Mouse (Mus musculus): ENCODE results near the gene Mup4. TPM values are rescaled to one million over a fixed set of nuclear protein-coding genes. Genes with fewer than 3 reads are reported as not detected.
A peak's percentile ranks its signal among the peaks of the same experiment; 100 is the strongest.
"Not testable (repeated sequence)": the region's sequence is repeated elsewhere in the genome, so short reads cannot be mapped to it uniquely, and the experiment has no call there.

Gene Mup4
- polyA plus RNA-seq (2012; rRNA removed) = not detected in 2 replicates

DNA sequence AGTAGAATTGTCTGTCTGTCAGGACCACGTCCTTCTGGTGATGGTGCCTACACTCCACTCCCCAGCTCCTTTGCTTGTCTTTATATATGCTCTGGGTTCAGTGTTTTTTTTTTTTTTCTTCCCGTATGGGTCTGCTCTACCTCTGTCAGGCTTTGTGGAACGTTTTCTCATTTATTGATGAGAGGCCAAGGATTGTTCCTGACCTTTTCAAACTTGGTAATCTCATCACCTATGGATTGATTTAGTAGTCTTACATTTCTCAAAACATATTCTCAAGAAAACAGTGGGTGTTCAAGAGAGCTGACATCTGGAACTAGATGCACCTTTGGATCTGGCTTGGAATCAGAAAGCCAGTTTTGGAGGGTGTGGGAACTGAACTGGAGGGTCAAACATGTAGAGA, at the start of gene Mup4:
Mup4 (minus strand) TSS at position 101 of the 400 bp plus-strand sequence.
- WGBS = 79% methylated on average over 3 of the region's 3 CpGs
- DNase-seq (ENCODE audit: low read depth, low spot score) = no peak

DNA sequence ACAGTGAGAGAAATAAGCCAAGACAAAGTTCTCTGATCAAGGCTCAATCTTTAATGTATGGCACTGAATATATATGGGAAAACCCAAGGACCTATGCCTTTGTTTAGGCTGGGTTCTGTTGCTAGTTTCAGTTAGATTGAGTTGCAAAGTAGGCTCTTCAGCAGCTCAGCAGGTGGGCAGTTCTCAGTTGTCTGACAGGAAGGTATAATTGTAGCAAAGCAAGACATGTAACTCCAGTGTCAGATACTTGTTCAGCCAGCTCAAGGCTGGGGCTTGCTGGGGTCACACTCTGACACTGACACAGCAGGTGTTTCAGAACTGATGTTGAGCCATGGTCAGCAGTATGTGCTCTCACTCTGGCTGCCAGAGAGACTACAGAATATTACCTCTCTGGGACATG, 37.4 kb upstream of the Mup4 start:
- not testable (repeated sequence) for DNase-seq (ENCODE audit: low read depth, low spot score)

DNA sequence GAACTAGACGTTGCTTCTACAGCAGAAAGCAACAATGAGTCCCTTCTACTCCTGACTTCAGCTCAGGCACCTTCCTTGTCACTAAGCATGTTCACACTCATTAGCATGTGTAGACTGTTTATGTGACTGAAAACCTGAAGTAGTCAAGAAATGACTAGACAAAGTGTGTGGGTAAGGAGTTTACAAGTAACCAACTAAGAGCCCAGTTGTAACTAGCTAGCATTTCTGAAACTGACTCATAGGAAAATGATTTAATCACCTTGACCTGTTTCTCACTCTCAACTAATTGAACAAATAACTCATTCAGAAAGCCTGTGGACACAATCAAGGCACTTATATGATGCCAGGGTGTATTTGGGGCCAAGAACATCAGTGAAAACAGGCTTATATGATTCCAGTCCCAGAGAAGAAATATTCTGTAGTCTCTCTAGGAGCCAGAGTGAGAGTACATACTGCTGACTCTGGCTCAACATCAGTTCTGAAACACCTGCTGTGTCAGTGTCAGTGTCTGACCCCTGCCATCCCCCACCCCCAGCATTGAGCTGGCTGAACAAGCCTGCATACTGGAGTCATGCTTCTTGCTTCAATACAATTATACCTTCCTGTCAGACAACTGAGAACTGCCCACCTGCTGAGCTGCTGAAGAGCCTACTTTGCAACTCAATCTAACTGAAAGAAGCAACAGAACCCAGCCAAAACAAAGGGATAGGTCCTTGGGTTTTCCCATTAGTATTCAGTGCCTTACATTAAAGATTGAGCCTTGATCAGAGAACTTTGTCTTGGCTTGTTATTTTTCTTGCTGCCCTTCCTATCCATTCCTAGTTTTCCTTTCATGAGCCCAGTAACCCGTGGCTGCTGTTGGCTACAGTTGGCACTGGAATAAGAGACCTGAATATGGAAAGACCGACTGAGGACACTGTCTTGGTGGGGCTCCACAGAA, 3.2 kb upstream of the Mup4 start, which contains the start of gene Mup6:
Mup6 (plus strand) TSS at position 890 of the 940 bp plus-strand sequence.
- 54% methylated on average over 3 of the region's 3 CpGs for WGBS
- DNase-seq (ENCODE audit: low read depth, low spot score) = no peak

DNA sequence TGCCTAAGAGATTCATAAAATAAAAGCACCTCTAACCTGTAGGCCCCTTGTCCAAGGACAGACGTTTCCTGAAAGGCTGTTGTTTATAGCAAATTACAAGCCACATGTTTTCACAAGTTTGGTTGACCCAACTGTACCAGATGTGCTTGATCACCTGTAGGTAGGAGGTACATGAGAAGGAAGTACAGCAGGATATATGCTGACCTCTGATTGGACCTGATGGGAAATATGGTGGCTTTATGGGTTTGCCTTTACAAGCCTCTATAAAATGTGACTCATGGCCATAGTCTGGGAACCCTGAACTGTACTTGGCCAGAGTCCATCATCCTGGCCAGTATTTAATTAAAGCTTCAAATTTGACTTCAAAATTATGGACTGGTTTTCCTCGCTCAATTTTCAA, 23.0 kb downstream of the Mup4 start:
- DNase-seq (ENCODE audit: low read depth, low spot score) = peak; percentile 85
- WGBS = 20% methylated on average over 2 of the region's 2 CpGs

DNA sequence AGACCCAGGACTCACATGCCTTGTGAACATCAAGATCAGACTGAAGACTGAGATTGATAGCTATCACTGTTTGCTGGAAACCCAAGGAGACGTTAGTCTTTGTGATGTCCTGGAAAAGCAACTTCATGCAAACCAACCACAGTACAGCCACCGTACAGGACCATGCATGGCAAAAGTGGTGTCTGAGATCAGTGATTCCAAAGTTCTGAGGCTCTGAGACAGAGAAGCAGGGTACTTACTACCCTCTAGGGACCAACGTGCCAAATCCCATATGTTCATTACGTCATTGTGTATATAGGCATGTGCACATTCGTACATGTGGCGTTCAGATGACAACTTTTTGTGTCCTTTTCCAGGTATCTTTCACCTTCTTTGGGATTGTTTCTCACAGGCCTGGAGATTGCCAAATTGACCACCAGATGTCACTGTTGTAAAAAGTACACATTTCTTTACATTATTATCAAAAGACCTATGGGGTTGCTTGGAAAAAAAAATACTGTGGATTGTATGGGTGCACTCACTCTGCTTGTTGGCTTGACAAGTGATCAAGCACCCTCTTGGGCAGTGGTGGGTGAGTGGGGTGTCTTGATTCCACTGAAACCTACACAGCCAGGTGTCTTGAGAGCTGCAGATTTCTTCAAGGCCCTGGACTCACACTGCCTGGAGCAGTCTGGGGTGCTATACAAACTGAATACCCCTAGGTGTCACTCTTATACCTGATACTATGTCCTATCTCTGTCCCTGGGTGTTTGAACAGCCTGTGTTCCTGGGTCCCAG, 27.8 kb downstream of the Mup4 start:
- DNase-seq (ENCODE audit: low read depth, low spot score) = peak; percentile 35
- WGBS = 48% methylated on average over 6 of the region's 6 CpGs

DNA sequence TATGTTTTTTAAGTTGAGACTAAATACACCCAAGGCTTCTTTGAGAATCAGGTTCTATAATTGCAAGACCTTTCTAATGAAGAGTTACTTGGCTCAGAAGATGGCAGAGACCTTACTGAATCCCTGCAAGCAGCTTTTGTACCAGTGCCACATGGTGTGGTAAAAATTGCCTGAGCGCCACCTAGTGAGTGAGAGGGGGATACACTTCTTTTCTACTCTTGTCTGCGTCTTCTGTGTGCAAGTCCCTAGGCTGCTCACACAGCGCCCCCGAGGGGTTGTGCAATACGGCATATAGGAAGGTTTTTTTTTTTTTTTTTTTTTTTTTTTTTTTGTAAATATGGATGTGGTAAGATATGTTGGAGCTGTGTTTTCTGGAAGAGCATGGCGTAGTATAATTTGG, 32.2 kb downstream of the Mup4 start:
- DNase-seq (ENCODE audit: low read depth, low spot score) = peak; percentile 33
- 8% methylated on average over 6 of the region's 6 CpGs for WGBS

DNA sequence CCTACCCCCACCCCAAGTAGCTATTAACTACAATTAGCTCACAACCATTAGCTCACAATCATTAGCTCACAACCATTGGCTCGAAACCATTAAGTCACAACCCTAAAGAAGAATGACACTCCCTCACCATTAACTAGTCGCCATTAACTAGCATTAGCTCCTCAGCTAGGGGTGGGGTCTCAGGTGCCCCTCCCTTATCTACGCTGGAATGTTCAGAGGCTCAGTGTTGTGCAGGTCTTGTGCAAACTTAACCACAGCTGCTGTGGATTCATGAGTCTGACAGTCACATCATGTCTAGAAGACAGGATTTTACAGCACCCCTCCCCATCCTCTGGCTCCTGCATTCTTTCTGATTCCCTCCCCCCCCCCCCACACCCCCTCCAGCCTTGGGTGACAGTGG, 32.8 kb downstream of the Mup4 start:
- no peak for DNase-seq (ENCODE audit: low read depth, low spot score)
- 77% methylated on average over 3 of the region's 3 CpGs for WGBS

DNA sequence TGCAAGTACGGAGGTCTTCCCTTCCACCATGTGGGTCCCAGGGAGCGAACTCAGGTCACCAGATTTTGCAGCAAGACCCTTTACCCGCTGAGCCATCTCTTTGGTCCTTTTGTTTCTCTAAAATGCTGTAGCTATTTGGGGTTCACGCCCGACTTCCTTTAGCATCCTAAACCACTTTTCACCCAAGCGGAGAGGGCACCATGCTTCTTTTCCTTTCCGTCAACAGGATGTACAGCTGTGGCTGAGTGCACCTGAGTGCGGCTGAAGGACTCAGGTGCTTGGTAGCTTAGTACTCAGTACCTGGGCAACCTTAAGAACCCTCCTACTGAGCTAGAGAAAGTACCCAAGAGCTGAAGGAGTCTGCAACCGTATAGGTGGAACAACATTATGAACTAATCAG, 35.4 kb downstream of the Mup4 start:
- DNase-seq (ENCODE audit: low read depth, low spot score) = no peak
- WGBS = 88% methylated on average over 9 of the region's 9 CpGs

DNA sequence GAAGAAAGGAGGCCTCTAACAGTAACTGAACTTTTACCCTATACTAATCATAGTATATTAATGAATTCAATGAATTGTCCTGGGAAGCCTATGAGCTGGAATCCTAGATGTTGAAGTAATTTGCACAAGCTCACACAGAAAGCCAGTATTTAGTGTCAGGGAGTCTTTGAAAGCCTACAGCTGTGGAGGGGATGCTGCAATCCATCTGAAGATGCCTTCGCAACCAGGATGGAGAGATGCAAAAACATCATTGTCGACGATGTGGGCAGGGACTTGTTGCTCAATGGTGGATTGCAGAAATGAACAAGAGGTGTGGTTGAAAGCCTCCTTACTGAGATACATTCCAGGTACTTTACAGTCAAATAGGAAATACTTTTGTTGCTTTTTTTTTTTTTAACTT, 42.5 kb downstream of the Mup4 start:
- WGBS = 85% methylated on average over 3 of the region's 3 CpGs
- no peak for DNase-seq (ENCODE audit: low read depth, low spot score)

DNA sequence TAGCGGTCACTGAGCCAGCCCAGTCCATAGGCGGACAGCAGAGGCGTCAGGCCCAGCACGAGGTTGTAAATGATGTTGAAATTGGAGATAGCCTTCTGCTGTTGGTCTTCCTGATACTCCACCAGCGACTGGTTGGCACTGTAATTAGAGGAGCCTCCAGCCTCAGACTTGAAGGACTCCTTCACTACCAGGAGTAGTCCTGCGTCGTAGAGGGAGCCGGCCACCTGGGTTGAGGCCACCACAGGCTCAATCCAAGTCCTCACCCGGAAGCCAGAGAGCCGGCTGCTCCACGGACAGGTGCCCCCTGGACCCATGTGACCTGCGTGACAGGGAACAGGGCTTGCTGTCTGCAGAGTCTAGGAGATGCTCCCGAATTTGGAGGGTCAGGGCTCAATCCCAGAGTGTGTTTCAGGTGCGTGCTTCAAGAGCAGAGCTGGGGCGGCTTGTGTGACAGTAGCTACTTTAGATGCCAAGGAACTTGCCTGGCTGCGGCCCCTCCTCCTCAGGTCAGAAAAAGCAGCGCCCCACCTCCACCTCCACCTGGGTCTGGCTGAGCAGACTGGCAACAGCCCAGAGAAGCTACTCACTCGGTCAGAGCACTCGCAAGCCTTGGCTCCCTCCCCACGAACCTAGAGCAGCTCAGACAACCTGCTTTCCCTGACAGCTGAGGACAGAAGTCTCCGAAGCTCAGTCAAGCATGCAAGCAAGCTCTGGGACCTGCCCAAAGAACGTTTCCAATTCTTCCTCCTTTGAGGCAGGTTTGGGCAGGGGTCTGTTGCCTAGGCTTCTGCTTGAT, 45.7 kb downstream of the Mup4 start, which contains the start of gene Slc46a2:
Slc46a2 (minus strand) TSS at position 449 of the 796 bp plus-strand sequence.
- WGBS = 15% methylated on average over 22 of the region's 22 CpGs
- DNase-seq (ENCODE audit: low read depth, low spot score) = no peak

DNA sequence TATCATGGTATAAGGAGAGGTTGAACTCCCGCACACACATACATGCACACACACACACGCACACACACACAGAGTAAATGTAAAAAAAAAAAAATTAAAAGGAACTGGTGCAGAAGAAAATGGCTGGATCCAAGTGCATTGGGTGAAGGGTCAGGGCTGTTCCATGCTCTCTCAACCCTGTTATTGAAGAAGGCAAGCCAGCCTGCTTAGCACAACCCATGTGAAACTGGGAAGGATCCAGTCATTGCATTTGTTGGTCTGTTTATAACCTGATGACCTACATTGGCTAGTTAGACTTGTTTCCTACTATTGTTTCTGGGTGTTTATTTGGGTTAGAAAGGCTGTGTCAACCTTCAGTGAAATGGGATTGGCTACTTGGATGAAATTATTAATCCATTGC, 51.7 kb downstream of the Mup4 start:
- DNase-seq (ENCODE audit: low read depth, low spot score) = no peak
- WGBS = 89% methylated on average over 2 of the region's 2 CpGs

DNA sequence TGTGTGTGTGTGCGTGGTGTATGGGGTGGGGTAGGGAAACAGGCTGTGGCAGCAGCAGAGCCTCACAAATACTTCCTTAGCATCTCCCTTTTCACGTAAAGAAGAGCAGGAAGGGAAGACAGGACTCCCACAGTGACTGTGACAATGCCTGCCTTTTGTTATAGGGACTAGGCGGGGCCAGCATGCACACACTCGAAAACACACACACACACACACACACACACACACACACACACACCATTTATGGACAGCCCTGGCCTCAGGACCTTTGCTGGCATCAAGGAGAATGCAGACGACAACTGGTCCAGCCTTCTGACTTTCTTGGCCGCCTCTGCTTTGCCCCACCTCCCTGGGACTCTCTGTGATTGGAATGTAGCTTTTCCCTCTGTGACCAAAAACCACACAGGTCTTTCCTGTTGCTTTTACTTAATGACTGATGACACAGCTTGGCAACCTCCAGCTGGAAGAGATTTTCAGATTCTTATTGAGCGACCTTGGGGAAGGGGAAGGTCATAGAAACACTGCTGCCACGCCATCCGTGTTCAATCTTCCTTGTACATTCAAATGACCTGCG, 52.8 kb downstream of the Mup4 start:
- 48% methylated on average over 10 of the region's 10 CpGs for whole genome bisulfite sequencing
- no peak for DNase-seq (ENCODE audit: low read depth, low spot score)

DNA sequence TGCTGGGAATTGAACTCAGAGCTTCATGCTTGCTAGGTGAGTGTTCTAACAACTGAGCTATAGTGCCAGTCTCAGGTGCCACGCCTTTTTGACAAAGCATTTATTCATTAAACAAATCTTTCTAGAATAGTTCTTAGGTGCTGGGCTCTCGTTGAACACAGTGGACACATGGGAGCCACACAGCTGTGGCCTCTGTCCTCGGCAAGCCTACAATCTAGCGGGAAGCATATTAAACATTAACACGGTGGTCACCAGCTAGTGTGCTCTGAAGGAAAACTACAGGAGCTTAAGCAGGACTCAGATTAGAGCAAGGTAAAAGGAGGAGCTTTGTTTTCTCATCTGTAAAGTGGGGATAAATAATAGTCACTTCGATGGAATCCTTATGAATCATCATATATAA, 53.4 kb downstream of the Mup4 start:
- 50% methylated on average over 6 of the region's 6 CpGs for WGBS

More for the DNA sequence above, 53.4 kb downstream of the Mup4 start:
- DNase-seq (ENCODE audit: low read depth, low spot score) = no peak

Other genes with a start within 250 kb of the Mup4 start
- 7.7 and 8.3 TPM in 2 replicates for gene Inip, start 159.1 kb downstream of the Mup4 start, polyA plus RNA-seq (2012; rRNA removed)
- 1.3 TPM in 2 replicates for gene Snx30, start 154.9 kb downstream of the Mup4 start, polyA plus RNA-seq (2012; rRNA removed)
- not detected in 2 replicates for gene Slc46a2, start 45.7 kb downstream of the Mup4 start, polyA plus RNA-seq (2012; rRNA removed)
- gene Mup6, start 3.6 kb upstream of the Mup4 start, polyA plus RNA-seq (2012; rRNA removed) = not detected in 2 replicates
- gene Mup7, start 109.8 kb upstream of the Mup4 start, polyA plus RNA-seq (2012; rRNA removed) = not detected in 2 replicates
- not detected in 2 replicates for gene Mup2, start 193.6 kb upstream of the Mup4 start, polyA plus RNA-seq (2012; rRNA removed)

Measured in large intestine, adult 2 months (tissue).